Mouse (Mus musculus): ENCODE measurements at regions not wholly inside any gene's neighbourhood (a gene's known extent, or its start where the extent isn't known, plus 50 kb on each side); places are given as distances from the start of the nearest gene placed in this dataset.

GRCm38 (mm10) chr1:88562361-88562760 lies 52.5 kb upstream of the Glrp1 start:
- Histone ChIP-seq H3K79me2 (ENCODE audit: control insufficient read depth, insufficient read depth) (no peaks in the 10 kb centered on the region), H3K27me3 (ENCODE audit: control insufficient read depth, insufficient read depth, insufficient read length) (no peaks in the 10 kb centered on the region), H3ac (ENCODE audit: control insufficient read depth, insufficient read length) (no peak overlapping the region), H3K4me3 (no peak overlapping the region), H3K4me2 (ENCODE audit: low read depth) (no peak overlapping the region), H3K36me3 (ENCODE audit: control insufficient read depth, insufficient read depth) (no peaks in the 10 kb centered on the region)
- TF ChIP-seq POLR2AphosphoS2 (IDR thresholded peaks at IDR 0.05; ENCODE audit: insufficient read length, low read depth) (no peak), REST (IDR thresholded peaks at IDR 0.05; ENCODE audit: insufficient read depth, insufficient read length) (no peak), POLR2A (IDR thresholded peaks at IDR 0.05; ENCODE audit: insufficient read length, low read depth) (no peak), TCF12 (IDR thresholded peaks at IDR 0.05; ENCODE audit: insufficient read depth, poor library complexity, severe bottlenecking) (no peak)

GRCm38 (mm10) chr1:88560771-88561170 lies 50.9 kb upstream of the Glrp1 start:
- H3K4me2 ChIP-seq (ENCODE audit: low read depth): peak overlapping the region; percentile 26
- H3K27me3 ChIP-seq (ENCODE audit: control insufficient read depth, insufficient read depth, insufficient read length): no peaks in the 10 kb centered on the region
- no peak overlapping the region for H3ac ChIP-seq (ENCODE audit: control insufficient read depth, insufficient read length)
- no peaks in the 10 kb centered on the region for H3K79me2 ChIP-seq (ENCODE audit: control insufficient read depth, insufficient read depth)
- H3K4me3 ChIP-seq: no peak overlapping the region
- TF ChIP-seq MYOD1 (IDR thresholded peaks at IDR 0.05; ENCODE audit: control insufficient read depth in 1 of 3, insufficient read length in 2 of 3, low read depth in 2 of 3) (peak in 1 of 3 experiments; percentile 50), CEBPB (IDR thresholded peaks at IDR 0.05; ENCODE audit: insufficient read depth, poor library complexity, severe bottlenecking) (peak; percentile 95), MYOG (IDR thresholded peaks at IDR 0.05; ENCODE audit: control insufficient read depth in 1 of 3, insufficient read depth in 1 of 3, insufficient read length in 2 of 3, low read depth in 2 of 3) (peak in 1 of 3 experiments; percentile 5), TCF12 (IDR thresholded peaks at IDR 0.05; ENCODE audit: insufficient read depth, poor library complexity, severe bottlenecking) (no peak)
- no peaks in the 10 kb centered on the region for H3K36me3 ChIP-seq (ENCODE audit: control insufficient read depth, insufficient read depth)
